Mouse (Mus musculus) urinary bladder, postnatal 25 days (tissue): ENCODE measurements around the gene Egln2.

Experiments
- DNase-seq: peaks from one replicate; pipeline ENCODE4 v3.0.0; 2022; ENCODE audit warnings: low spot score

Gene Egln2

GRCm38 (mm10) chr7:27174896-27175295, 8.3 kb upstream of the Egln2 start:
- no peak for DNase-seq

GRCm38 (mm10) chr7:27174496-27174895, 7.9 kb upstream of the Egln2 start:
- DNase-seq: no peak

- no peak for DNase-seq
Measured at GRCm38 (mm10) chr7:27170981-27171380, 4.4 kb upstream of the Egln2 start.

GRCm38 (mm10) chr7:27168371-27168770, 1.8 kb upstream of the Egln2 start:
- no peak for DNase-seq

DNA sequence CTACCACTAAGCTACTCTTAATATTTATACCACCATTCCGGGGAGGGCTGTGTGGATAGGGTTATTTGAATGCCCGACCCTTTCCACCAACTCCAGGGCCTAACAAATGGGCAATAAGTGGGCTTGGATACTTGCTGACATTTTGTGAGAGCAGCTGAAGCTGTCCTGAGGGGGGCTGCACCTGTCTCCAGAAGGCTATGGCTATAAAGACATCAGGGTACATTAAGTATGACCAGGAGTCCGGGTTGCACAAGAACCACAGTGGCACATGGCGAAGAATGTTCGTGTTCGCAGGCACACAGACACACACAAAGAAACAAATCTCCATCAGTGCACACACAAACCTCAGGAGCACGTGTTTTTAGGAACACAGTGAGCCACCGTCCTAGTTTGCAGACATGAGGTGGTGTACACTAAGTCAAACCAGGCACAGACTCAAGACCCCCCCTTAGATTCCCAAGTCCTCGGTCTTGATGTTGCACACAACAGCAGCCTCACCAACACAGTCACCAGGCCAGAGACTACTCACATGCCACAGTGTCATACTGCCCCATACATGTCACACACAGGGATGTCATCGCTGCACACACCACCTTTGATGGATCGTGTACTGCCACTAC, 983 bp upstream of the Egln2 start:
- no peak for DNase-seq

DNA sequence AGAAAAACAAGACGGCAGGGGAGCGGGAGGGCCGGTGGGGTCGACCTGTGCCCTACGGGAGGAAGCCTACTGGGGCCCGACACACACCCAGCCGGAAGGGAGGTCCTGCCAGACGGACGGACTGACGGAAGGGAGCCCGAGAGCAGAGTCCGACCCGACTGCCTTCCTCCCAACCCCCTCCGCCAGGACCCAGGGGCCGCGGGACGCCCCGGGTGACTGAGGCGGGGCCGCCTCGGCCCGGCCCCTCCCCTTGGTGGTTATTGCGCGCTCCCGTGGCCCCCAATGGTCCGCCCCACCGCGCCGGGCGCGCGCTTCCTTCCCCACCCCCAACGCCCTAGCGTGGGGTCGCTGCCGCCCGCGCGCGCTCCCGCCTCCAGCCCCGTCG, 381 bp downstream of the Egln2 start:
- peak; percentile 80 for DNase-seq

DNA sequence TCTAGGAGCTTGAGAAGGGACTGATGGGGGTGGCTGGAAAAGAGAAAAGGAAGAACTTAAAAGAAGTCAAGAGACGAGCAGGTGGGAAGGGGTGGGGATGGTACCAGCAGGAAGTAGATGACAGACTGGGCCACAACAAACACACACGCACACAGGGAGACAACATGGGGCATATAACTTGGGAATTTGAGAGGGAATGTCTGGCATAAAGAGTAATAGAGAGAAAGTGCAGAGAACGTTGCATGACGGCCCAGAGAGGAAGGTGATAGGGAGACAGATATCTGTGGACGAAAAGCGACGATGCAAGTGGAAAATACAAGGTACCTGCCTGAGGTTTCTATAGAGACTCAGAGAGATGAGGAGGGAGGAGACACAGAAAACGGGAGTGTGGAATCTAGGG, 906 bp downstream of the Egln2 start:
- DNase-seq: no peak

DNA sequence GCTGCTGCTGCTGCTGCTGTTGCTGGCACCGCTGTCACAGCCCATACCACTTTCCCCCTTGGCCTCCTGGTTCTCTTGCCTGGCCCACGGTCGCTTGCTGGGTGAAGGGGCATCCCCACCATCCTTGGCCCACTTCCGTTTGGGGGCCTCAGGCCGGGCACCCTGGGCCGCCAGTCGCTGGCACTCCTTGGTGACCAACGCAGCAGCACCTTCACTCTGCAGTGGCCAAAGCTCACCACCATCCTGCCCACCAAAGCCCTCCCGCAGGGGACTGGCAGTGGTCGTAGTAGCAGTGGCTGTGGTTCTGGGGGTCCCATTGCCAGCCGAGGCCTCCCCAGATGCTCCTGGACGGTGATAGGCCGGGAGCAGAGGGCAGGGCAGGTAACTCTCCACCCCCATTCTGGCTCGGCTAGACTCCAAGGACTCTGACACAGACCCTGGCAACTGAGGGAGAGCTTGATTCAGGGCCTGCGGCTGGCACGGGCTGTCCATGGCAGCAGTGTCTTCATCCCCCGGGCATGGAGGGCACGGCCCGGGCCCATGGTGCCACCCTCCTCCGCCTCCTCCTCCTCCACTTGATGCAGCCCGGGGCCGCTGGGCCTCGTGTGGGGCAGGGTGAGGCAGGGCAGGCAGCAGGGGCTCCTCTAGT, 1.5 kb downstream of the Egln2 start:
- DNase-seq: no peak

DNA sequence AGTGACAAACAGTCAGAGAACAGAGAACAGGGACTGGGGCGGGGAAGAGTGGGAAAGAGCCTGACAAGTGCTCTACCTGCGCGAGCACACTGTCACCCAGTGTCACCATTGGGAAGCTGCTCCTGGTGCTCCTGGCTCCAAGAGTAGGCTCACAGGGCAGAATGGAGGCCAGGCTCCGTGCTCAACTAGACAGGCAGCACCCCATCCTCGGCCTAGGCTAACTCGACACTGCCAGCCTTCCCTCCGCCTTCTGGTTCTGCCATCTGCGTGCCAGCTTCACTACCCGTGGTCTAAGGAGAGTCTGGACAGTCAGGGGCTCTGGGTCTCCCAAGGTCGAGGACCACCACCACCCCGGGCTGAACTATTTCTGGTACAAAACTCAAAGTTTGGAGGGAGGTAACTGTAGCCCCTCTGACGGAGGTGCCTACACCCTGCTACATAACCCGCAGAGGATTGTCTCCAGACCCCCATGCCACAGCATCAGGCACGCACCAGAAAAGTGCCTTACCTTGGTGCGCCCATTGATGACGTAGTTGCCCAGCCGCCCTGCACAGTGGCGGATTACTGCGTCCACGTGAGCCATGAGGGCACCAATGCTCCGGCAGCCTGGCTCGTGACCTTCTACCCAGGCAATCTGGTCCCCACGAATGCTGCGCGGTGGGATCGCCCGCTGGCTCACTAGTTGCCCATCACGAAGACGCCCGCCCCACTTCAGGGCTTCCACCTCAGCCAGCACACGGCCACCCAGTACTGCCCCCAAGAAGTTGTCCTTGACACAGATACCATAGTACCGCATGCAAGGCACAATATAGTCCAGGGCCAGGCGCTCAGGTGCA, 2.3 kb downstream of the Egln2 start:
- no peak for DNase-seq

DNA sequence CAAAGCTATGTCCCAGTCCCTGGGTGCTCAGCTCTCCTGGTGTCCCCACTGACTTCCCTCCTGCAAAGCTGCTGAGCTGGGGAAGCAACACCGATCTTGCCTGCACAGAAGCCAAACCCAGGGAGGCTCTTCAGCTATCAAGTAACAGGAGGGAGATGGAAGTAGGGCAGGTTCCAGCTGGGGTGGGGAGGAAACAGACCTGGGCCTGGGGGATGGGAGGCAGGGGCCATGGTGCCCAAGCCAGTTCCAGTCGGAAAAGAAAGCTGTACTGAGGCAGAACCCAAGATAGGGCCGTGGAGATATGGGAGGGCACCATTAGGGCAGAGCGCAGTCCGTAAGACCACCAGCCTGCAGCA, 3.2 kb downstream of the Egln2 start:
- DNase-seq: no peak

DNA sequence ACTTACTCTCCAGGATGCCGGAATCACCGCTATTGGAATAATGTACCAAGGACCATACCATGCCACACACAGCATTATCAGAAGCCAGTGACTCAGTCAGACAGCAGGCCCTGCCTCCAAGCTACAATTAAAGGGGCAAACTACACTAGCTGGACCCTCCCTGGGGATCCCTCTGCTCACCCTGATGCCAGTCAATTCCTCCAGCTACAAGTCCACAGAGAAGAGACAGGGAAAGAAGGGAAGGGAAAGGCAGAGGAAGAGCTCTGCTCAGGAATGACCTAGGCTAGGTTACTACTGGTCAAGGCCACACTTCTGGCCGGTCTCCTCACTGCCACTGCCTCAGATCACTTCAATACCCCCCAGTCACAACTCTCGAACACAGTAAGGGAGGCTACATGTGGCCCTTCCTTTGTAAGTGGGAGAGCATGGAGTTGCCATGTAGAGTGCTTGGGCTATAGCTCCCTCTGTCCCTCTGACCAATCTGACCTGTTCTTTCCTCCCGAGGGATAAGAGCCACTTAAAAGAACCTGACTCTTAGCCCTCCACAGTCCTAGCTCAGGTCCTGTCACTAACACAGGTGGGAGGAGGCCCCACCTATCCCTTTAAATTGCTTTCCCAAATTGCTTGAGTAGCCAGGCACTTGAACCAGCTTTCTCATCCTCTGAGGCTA, 3.7 kb downstream of the Egln2 start:
- DNase-seq: no peak

DNA sequence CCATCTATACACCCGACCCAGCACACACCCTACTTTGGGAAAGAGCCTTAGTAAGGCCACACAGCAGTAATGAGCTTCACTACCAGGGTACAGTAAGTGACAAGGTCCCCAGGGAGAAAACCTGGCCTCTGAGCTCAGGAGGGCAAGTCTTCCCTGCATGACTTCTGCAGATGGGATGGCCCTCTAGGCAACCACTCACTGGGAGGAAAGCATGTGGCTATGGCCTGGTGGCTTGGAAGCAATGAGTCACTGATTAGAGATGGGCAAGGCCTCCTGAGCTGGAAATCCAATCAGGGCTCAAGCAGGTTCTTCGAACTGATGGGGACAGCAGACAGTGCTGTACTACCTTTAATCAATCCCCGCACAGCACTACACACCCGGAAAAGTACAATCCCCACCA, 4.9 kb downstream of the Egln2 start:
- DNase-seq: no peak

- no peak for DNase-seq
Measured at GRCm38 (mm10) chr7:27160921-27161320, 5.7 kb downstream of the Egln2 start.

- peak; percentile 78 for DNase-seq
Measured at GRCm38 (mm10) chr7:27159882-27160281, 6.7 kb downstream of the Egln2 start.

- no peak for DNase-seq
Measured at GRCm38 (mm10) chr7:27159256-27159655, 7.3 kb downstream of the Egln2 start.

DNA sequence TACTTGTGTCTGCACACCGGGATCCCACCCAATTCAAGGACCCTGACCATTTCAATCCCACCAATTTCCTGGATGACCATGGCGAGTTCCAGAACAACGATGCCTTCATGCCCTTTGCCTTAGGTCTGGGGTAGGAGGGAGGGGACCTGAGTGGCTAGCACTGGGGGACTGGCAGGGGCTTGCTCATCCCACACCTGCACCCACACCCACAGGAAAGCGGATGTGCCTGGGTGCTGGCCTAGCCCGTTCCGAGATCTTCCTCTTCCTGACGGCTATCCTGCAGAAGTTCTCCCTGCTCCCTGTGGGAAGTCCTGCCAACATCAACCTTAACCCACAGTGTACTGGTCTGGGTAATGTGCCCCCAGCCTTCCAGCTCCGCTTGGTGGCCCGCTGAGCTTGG, 8.4 kb downstream of the Egln2 start:
- DNase-seq: no peak

- DNase-seq: no peak
Measured at GRCm38 (mm10) chr7:27156005-27156404, 10.6 kb downstream of the Egln2 start.

- DNase-seq: no peak
Measured at GRCm38 (mm10) chr7:27153205-27153764, 13.3 kb downstream of the Egln2 start, which contains the start of gene Cyp2t4. TSS of gene Cyp2t4 (plus strand) at chr7:27153714.

GRCm38 (mm10) chr7:27136410-27136996, 30.1 kb downstream of the Egln2 start:
- no peak for DNase-seq

- DNase-seq: no peak
Measured at GRCm38 (mm10) chr7:27133757-27134156, 32.8 kb downstream of the Egln2 start.

DNA sequence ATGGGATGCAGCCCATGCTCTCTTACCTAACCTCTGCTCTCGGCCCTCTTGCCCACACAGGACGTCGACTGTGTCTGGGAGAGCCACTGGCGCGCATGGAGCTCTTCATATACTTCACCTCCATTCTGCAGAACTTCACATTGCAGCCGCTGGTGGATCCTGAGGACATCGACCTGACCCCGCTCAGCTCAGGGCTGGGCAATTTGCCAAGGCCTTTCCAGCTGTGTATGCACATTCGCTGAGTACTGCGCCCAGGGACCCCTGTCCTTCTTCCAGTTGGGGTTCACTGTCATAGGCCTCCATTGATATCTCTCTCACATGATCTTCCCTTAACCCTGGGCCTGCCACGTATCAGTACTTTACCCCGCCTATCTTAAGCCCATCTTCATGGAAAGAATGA, 33.4 kb downstream of the Egln2 start:
- DNase-seq: no peak

DNA sequence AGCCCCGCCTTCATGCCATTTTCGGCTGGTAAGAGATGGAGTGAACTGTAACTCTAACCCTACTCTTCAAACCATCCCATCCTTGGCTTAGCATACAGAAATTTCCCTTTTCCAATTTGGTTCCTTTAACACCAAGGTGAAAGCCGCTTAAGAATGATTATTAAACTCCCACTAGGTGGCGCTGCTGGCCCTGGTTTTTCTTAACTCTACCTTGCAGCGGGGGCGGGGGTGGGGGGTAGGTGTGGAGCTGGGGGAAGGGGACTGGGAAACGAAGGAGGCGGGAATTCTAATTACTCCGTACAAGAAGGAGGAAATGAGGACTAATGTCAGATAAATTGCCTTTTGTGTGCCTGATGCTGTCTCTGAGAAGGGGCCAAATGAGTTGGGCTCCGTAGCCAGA, 34.0 kb downstream of the Egln2 start:
- peak; percentile 56 for DNase-seq
